Mouse (Mus musculus) cerebellum, adult 8-10 months (tissue): Measurements from ENCODE around the gene Dapp1.
"Not testable (repeated sequence)": the region's sequence is repeated elsewhere in the genome, so short reads cannot be mapped to it uniquely, and the experiment has no call there.

Experiments used
- DNase-seq: peaks from one replicate; pipeline ENCODE4 v3.0.0; 2022

Gene Dapp1

GRCm38 (mm10) chr3:137918172-137918931 lies 63.0 kb downstream of the Dapp1 start, which contains the start of gene Lamtor3:
TSS of gene Lamtor3 (plus strand) at chr3:137918506.
- DNase-seq, result peak; percentile 83

DNA sequence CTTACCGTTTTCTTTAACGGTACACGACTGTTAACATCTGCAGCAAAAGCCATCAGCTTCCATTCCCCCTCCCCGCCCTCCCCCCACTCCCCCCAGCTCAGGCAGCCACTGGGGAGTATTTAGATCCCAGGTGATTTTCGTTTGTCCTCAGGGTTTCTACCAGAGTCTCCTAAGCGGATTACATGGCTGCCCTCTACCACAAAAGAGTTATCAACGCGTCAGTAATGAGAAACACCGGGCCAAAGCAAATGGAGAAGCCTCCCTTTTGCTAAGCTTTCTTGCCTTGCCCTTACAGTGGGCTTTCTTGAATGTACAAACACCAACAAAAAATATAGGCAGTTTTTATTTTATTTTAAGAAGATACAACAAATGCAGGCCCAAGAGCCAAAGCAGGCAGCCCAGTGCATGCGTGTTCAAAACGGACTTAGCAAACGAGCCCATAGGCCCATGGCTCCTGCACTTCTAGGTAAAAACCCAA lies 63.6 kb downstream of the Dapp1 start:
- DNase-seq, result no peak

DNA sequence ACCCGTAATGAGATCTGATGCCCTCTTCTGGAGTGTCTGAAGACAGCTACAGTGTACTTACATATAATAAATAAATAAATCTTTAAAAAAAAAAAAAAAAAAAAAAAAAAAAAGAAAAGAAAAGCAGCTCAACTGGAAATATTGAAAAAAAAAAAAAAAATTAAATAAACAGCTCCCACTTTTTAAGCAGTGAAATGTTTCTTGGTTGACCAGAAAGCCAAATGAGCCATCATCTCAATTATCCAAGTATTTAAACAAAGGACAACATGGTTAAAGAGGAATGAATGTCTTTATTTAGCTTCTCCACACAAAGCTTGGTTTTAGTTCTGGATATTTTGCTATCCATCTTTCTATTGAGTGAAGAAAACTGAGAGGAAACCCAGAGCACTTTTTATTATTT lies 66.8 kb downstream of the Dapp1 start:
- not testable (repeated sequence) for DNase-seq

DNA sequence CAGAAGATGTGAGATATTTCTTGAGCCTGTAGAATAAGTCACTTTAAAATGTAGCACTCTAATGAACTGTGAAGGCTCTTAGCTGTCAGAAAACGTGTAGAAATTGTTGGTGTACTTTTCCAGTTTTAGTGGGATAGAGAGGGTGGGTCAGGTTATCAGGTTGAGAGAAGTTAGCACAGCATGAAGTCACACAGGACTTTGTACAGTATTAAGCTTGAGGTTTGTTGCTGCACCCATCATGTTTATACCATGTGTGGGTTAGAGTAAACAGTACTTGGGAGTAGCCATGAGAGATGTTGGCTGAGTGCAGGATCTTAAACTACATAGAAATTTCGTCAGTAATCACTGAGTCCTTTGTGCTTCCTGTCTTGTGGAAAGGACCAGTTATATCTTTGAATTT lies 68.3 kb downstream of the Dapp1 start:
- no peak for DNase-seq

DNA sequence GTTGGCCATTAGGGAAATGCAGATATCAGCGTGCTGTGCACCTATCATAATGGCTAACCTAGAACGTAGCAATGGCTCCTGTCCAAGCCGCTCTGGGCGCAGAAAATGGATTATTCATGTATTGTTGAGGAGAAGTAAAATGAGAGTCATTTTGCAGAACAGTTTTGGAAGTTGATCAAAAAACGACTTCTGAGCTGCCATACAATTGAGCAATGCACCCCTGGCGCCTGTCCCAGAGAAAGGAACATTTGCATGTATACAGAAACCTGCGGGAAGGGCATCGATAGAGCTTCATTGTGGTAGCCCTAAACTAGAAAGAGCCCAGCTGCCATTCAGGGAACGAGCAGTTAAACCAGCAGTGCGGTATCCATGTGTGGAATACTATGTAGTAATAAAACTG lies 81.2 kb downstream of the Dapp1 start:
- no peak for DNase-seq

GRCm38 (mm10) chr3:137897685-137898084 lies 83.7 kb downstream of the Dapp1 start:
- DNase-seq, result no peak

- DNase-seq, result no peak
Measured at GRCm38 (mm10) chr3:137896867-137897266, 84.5 kb downstream of the Dapp1 start.

GRCm38 (mm10) chr3:137896386-137896785 lies 85.0 kb downstream of the Dapp1 start:
- DNase-seq, result no peak

- DNase-seq, result no peak
Measured at GRCm38 (mm10) chr3:137895196-137895595, 86.1 kb downstream of the Dapp1 start.

DNA sequence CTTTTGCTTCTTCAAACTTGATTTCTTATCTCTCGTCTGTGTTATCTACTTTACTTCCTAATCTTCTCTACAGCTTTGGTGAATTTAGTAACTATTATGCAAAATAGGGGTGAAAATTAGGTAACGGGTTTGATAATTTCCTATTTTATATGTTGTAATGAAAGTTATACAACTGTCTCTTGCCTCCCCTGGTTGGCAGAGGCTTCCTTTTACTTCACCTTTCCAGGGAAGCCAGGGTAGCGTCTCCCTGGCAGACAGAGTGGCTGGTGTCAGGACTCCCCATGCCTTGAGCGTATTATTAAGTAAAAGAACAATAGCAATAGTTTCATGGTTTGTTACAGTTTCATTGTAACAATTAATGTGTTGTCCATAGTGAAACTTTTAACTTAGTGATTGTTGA lies 87.6 kb downstream of the Dapp1 start:
- DNase-seq, result no peak

- no peak for DNase-seq
Measured at GRCm38 (mm10) chr3:137892118-137892517, 89.2 kb downstream of the Dapp1 start.

GRCm38 (mm10) chr3:137891089-137891488 lies 90.3 kb downstream of the Dapp1 start:
- no peak for DNase-seq

GRCm38 (mm10) chr3:137887961-137888360 lies 93.4 kb downstream of the Dapp1 start:
- no peak for DNase-seq

GRCm38 (mm10) chr3:137881093-137881492 lies 100.3 kb downstream of the Dapp1 start:
- DNase-seq, result no peak
